Mouse (Mus musculus): ENCODE results near the gene Pzp. TPM values are rescaled to one million over a fixed set of nuclear protein-coding genes. Genes with fewer than 3 reads are reported as not detected.

The Pzp gene
- 3.0 TPM for polyA plus RNA-seq (2014; fragmentation: Illumina TruSeq; extraction: RNeasy Lipid Tissue Mini Kit (QIAGEN cat#74804); ENCODE audit: low replicate concordance)

DNA sequence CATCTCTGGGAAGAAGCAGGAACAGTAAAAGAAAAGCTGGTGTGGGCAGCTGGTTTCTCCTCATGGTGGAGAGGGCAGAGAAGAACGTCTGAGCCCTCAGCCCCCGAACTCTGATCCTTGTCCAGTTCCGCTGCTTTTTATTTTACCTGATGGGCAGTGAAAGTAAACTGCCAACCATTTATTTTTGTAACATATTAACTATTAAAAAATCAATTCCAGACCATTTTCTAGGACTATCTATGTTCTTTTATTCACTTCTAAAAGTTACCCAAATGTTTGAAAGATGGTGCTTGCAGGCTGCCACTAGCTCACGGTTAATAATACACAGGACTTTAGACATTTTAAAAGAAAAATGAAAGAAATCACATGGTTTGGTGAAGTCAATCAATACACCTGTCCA, at the start of gene Pzp:
TSS of gene Pzp (minus strand) at position 120 of the 400 bp plus-strand sequence.

DNA sequence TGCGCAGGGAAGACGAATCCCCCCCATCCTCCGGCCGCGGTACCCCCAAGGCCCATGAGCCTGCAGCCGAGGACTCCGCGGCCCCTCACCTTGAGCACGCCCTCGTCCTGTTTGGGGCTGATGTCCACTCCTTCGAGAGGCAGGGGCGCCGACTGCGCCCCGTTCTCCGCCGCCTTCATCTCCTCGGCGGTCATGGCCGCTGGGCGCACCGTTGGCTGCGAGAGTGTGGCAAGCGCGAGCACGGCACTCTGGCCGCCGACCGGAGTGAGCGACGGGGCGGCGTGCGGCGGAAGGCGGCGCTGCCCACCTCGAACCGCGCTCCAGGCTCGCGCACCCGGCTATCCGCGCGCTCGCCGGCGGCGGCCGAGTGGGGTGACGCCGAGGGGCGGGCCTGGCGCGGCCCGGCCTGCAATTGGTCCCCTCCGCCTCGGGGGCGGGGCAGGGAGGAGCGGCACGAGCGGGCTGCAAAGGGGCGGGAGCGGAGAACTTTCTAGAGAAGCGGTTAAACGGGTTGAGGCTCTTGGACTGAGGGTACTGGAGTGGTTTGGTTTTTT, 88.1 kb downstream of the Pzp start, which contains the start of gene Fkbp4:
TSS of gene Fkbp4 (minus strand) at position 361 of the 554 bp plus-strand sequence.

Other genes starting within 250 kb of the Pzp start
- 0.26 TPM for gene Tead4, start 225.9 kb downstream of the Pzp start, polyA plus RNA-seq (2014; fragmentation: Illumina TruSeq; extraction: RNeasy Lipid Tissue Mini Kit (QIAGEN cat#74804); ENCODE audit: low replicate concordance)
- 0.48 TPM for gene Tulp3, start 170.9 kb downstream of the Pzp start, polyA plus RNA-seq (2014; fragmentation: Illumina TruSeq; extraction: RNeasy Lipid Tissue Mini Kit (QIAGEN cat#74804); ENCODE audit: low replicate concordance)
- gene Rhno1, start 163.8 kb downstream of the Pzp start, polyA plus RNA-seq (2014; fragmentation: Illumina TruSeq; extraction: RNeasy Lipid Tissue Mini Kit (QIAGEN cat#74804); ENCODE audit: low replicate concordance) = 6.1 TPM
- 1.3 TPM for gene Foxm1, start 163.8 kb downstream of the Pzp start, polyA plus RNA-seq (2014; fragmentation: Illumina TruSeq; extraction: RNeasy Lipid Tissue Mini Kit (QIAGEN cat#74804); ENCODE audit: low replicate concordance)
- not detected for gene Tex52, start 151.3 kb downstream of the Pzp start, polyA plus RNA-seq (2014; fragmentation: Illumina TruSeq; extraction: RNeasy Lipid Tissue Mini Kit (QIAGEN cat#74804); ENCODE audit: low replicate concordance)
- gene Gm44596, start 151.2 kb downstream of the Pzp start, polyA plus RNA-seq (2014; fragmentation: Illumina TruSeq; extraction: RNeasy Lipid Tissue Mini Kit (QIAGEN cat#74804); ENCODE audit: low replicate concordance) = not detected
- not detected for gene Nrip2, start 127.4 kb downstream of the Pzp start, polyA plus RNA-seq (2014; fragmentation: Illumina TruSeq; extraction: RNeasy Lipid Tissue Mini Kit (QIAGEN cat#74804); ENCODE audit: low replicate concordance)
- 1.8 TPM for gene Itfg2, start 101.8 kb downstream of the Pzp start, polyA plus RNA-seq (2014; fragmentation: Illumina TruSeq; extraction: RNeasy Lipid Tissue Mini Kit (QIAGEN cat#74804); ENCODE audit: low replicate concordance)
- gene Fkbp4, start 88.0 kb downstream of the Pzp start, polyA plus RNA-seq (2014; fragmentation: Illumina TruSeq; extraction: RNeasy Lipid Tissue Mini Kit (QIAGEN cat#74804); ENCODE audit: low replicate concordance) = 33.3 TPM
- gene A2ml1, start 54.9 kb upstream of the Pzp start, polyA plus RNA-seq (2014; fragmentation: Illumina TruSeq; extraction: RNeasy Lipid Tissue Mini Kit (QIAGEN cat#74804); ENCODE audit: low replicate concordance) = 2.3 TPM
- 5.9 TPM for gene Klrb1a, start 96.8 kb upstream of the Pzp start, polyA plus RNA-seq (2014; fragmentation: Illumina TruSeq; extraction: RNeasy Lipid Tissue Mini Kit (QIAGEN cat#74804); ENCODE audit: low replicate concordance)
- 1,625 TPM for gene Clec2h, start 135.7 kb upstream of the Pzp start, polyA plus RNA-seq (2014; fragmentation: Illumina TruSeq; extraction: RNeasy Lipid Tissue Mini Kit (QIAGEN cat#74804); ENCODE audit: low replicate concordance)
- 1.4 TPM for gene Klrb1, start 196.3 kb upstream of the Pzp start, polyA plus RNA-seq (2014; fragmentation: Illumina TruSeq; extraction: RNeasy Lipid Tissue Mini Kit (QIAGEN cat#74804); ENCODE audit: low replicate concordance)